ENCODE assay signal across 20 mouse cellular contexts in genomic region chr10:86392399-86392798, GRCm38 (mm10).
DNase-seq lines count a peak whose midpoint lies in the region; ATAC-seq and TF ChIP-seq lines count a peak whose summit lies in the region.
"Had no signal": no experiment of that assay in that cellular context is flagged by ENCODE, and none has a peak within 500 bp of the region (broad histone marks: within the 10 kb centered on the region; RNA-seq: fewer than 3 reads in every experiment).

No protein-coding gene starts in this region.

- no peak for TF ChIP-seq EP300 in liver, postnatal 0 days (IDR thresholded peaks at IDR 0.05; ENCODE audit: low read depth)

- H3K36me3 ChIP-seq in liver, postnatal 0 days (replicated peaks; ENCODE audit: insufficient read depth, low read length), result no peaks in the 10 kb centered on the region
- no peaks in the 10 kb centered on the region for H3K36me3 ChIP-seq in liver, embryonic 11.5 days (ENCODE audit: control insufficient read depth, insufficient read depth, low read length)
- no peaks in the 10 kb centered on the region for H3K36me3 ChIP-seq in liver, embryonic 15.5 days (replicated peaks)
- no peaks in the 10 kb centered on the region for H3K36me3 ChIP-seq in kidney, embryonic 14.5 days (ENCODE audit: control insufficient read depth, insufficient read depth, low read length)
- H3K36me3 ChIP-seq: embryonic facial prominence, embryonic 12.5 days; forebrain, embryonic 10.5 days; hindbrain, embryonic 12.5 days had no signal

- WGBS in liver, postnatal 0 days (ENCODE audit: insufficient replicate concordance), result 68% methylated on average over 3 of the region's 3 CpGs
- WGBS in liver, embryonic 11.5 days, result 60% methylated on average over 3 of the region's 3 CpGs
- WGBS in liver, embryonic 15.5 days (ENCODE audit: insufficient replicate concordance), result 25% methylated on average over 3 of the region's 3 CpGs
- WGBS in kidney, embryonic 14.5 days, result 87% methylated on average over 3 of the region's 3 CpGs

- no peaks in the 10 kb centered on the region for H3K9me3 ChIP-seq in liver, postnatal 0 days (ENCODE audit: low read length)
- H3K9me3 ChIP-seq in liver, embryonic 11.5 days (ENCODE audit: control insufficient read depth, low read length), result no peaks in the 10 kb centered on the region
- H3K9me3 ChIP-seq in liver, embryonic 15.5 days (replicated peaks), result no peaks in the 10 kb centered on the region
- peaks cover 4% of the 10 kb centered on the region; the same call in 1 of the 2 replicates for H3K9me3 ChIP-seq in kidney, embryonic 14.5 days (ENCODE audit: control insufficient read depth, low read length)
- H3K9me3 ChIP-seq: embryonic facial prominence, embryonic 12.5 days; forebrain, embryonic 10.5 days; hindbrain, embryonic 12.5 days had no signal

- H3K27ac ChIP-seq in liver, postnatal 0 days (ENCODE audit: low read depth), result no peak overlapping the region
- H3K27ac ChIP-seq in liver, embryonic 11.5 days (ENCODE audit: low read depth, low read length), result no peak overlapping the region
- H3K27ac ChIP-seq in liver, embryonic 15.5 days (replicated peaks), result peak overlapping the region; percentile 29; the same call in 1 of the 2 replicates
- no peak overlapping the region for H3K27ac ChIP-seq in kidney, embryonic 14.5 days (ENCODE audit: low read depth, low read length)
- H3K27ac ChIP-seq: embryonic facial prominence, embryonic 12.5 days; forebrain, embryonic 10.5 days; gastrocnemius, adult 2 months; hindbrain, embryonic 12.5 days had no signal

- peak; percentile 36 for DNase-seq in liver
- no peak for DNase-seq in liver, postnatal 0 days
- DNase-seq in liver, embryonic 11.5 days (ENCODE audit: low spot score), result no peak
- DNase-seq in adrenal gland, adult 18-20 months (ENCODE audit: low spot score in 2 of 2), result no peak
- no peak for DNase-seq in adrenal gland, postnatal 14 days
- DNase-seq: adrenal gland, adult 2 months; cerebellum, adult 9-10 months; cerebellum, postnatal 25 days; gastrocnemius, adult 2 months; gastrocnemius, postnatal 25 days; heart, postnatal 10 days; heart, postnatal 4 days had no signal

- no peaks in the 10 kb centered on the region for H3K27me3 ChIP-seq in liver, postnatal 0 days (ENCODE audit: insufficient read depth, low read length)
- no peaks in the 10 kb centered on the region for H3K27me3 ChIP-seq in liver, embryonic 11.5 days (replicated peaks; ENCODE audit: control insufficient read depth, insufficient read depth, low read length)
- H3K27me3 ChIP-seq in liver, embryonic 15.5 days, result no peaks in the 10 kb centered on the region
- H3K27me3 ChIP-seq in kidney, embryonic 14.5 days (ENCODE audit: control insufficient read depth, insufficient read depth, low read length), result no peaks in the 10 kb centered on the region
- H3K27me3 ChIP-seq: embryonic facial prominence, embryonic 12.5 days; hindbrain, embryonic 12.5 days had no signal

- no peak for ATAC-seq in liver, postnatal 0 days
- peak; percentile 91 for ATAC-seq in liver, embryonic 11.5 days (replicated peaks; ENCODE audit: low FRiP score)
- ATAC-seq in liver, embryonic 15.5 days (ENCODE audit: insufficient read depth), result peak; percentile 92
- ATAC-seq in kidney, embryonic 14.5 days (ENCODE audit: low FRiP score, low TSS enrichment), result no peak
- ATAC-seq: forebrain, embryonic 14.5 days; hindbrain, embryonic 16.5 days; inflammation-experienced regulatory T-cells, adult 6 months had no signal

- H3K9ac ChIP-seq in liver, postnatal 0 days (replicated peaks), result no peak overlapping the region
- H3K9ac ChIP-seq in liver, embryonic 11.5 days (ENCODE audit: low read depth, low read length), result no peak overlapping the region
- H3K9ac ChIP-seq in liver, embryonic 15.5 days, result no peak overlapping the region
- no peak overlapping the region for H3K9ac ChIP-seq in kidney, embryonic 14.5 days (ENCODE audit: low read depth, low read length)
- H3K9ac ChIP-seq: embryonic facial prominence, embryonic 12.5 days; hindbrain, embryonic 12.5 days had no signal

- no peaks in the 10 kb centered on the region for H3K4me1 ChIP-seq in liver, postnatal 0 days (ENCODE audit: insufficient read depth)
- 0 out of 2 replicates have a peak, but pooled peaks cover 5% of the 10 kb centered on the region for H3K4me1 ChIP-seq in liver, embryonic 11.5 days (replicated peaks; ENCODE audit: control insufficient read depth, insufficient read depth, low read length)
- H3K4me1 ChIP-seq in liver, embryonic 15.5 days (replicated peaks), result peaks cover 4% of the 10 kb centered on the region
- peaks cover 8% of the 10 kb centered on the region; the same call in 1 of the 2 replicates for H3K4me1 ChIP-seq in kidney, embryonic 14.5 days (ENCODE audit: control insufficient read depth, insufficient read depth, low read length)

- TF ChIP-seq CTCF in liver, postnatal 0 days (IDR thresholded peaks at IDR 0.05; ENCODE audit: low read depth), result no peak

- no peak overlapping the region for H3K4me2 ChIP-seq in liver, postnatal 0 days (ENCODE audit: low read depth, low read length)
- no peak overlapping the region for H3K4me2 ChIP-seq in liver, embryonic 11.5 days
- H3K4me2 ChIP-seq in liver, embryonic 15.5 days, result peak overlapping the region; percentile 27; the same call in 1 of the 2 replicates
- H3K4me2 ChIP-seq in kidney, embryonic 14.5 days (replicated peaks; ENCODE audit: low read depth, low read length), result no peak overlapping the region
- H3K4me2 ChIP-seq: embryonic facial prominence, embryonic 12.5 days; hindbrain, embryonic 12.5 days had no signal

- no peak overlapping the region for H3K4me3 ChIP-seq in liver, postnatal 0 days (ENCODE audit: low read depth, low read length)
- no peak overlapping the region for H3K4me3 ChIP-seq in liver, embryonic 11.5 days (ENCODE audit: low read depth, low read length)
- no peak overlapping the region for H3K4me3 ChIP-seq in liver, embryonic 15.5 days (replicated peaks)
- H3K4me3 ChIP-seq in kidney, embryonic 14.5 days (ENCODE audit: low read length), result no peak overlapping the region
- H3K4me3 ChIP-seq: embryonic facial prominence, embryonic 12.5 days; forebrain, embryonic 10.5 days; gastrocnemius, adult 2 months; hindbrain, embryonic 12.5 days had no signal

Comparison
In these comparisons a context has a peak if more than half of its experiments do, and no peak if none do; other contexts are left out.
1. ATAC-seq: peak in liver, embryonic 11.5 days (single experiment) and liver, embryonic 15.5 days (single experiment); none in liver, postnatal 0 days (single experiment) and kidney, embryonic 14.5 days (single experiment).